Mouse (Mus musculus) limb, embryonic 11.5 days (tissue): ENCODE measurements at regions not wholly inside any gene's neighbourhood (a gene's known extent, or its start where the extent isn't known, plus 50 kb on each side); places are given as distances from the start of the nearest gene placed in this dataset.
A peak's percentile ranks its signal among the peaks of the same experiment; 100 is the strongest.

Experiments
- ATAC-seq: fragments of 200-750 bp; cut with Nextera tagmentation; 2 replicates; pipeline ENCODE4 v1.8.0; 2017; ENCODE audit warnings: low read depth; ENCODE audit not compliant: insufficient number of reproducible peaks, low FRiP score, low TSS enrichment
- DNase-seq: peaks from one replicate; pipeline ENCODE4 v3.0.0-alpha.2; 2015; ENCODE audit warnings: low spot score
- H3K27ac ChIP-seq: fragments of 300-500 bp; sonication (generic); replicated peaks from 2 replicates; pipeline ENCODE4 v1.5.1; 2014; ENCODE audit warnings: low read depth, mild to moderate bottlenecking, low read length
- H3K27me3 ChIP-seq: fragments of 300-500 bp; sonication (generic); 2 replicates; pipeline ENCODE4 v1.6.1; 2014; ENCODE audit warnings: mild to moderate bottlenecking, low read length, mixed read lengths; ENCODE audit not compliant: control insufficient read depth, insufficient read depth
- H3K36me3 ChIP-seq: fragments of 300-500 bp; sonication (generic); 2 replicates; pipeline ENCODE4 v1.6.1; 2014; ENCODE audit warnings: mild to moderate bottlenecking, low read length, moderate library complexity, mixed read lengths; ENCODE audit not compliant: control insufficient read depth, insufficient read depth
- H3K4me1 ChIP-seq: fragments of 300-500 bp; sonication (generic); 2 replicates; pipeline ENCODE4 v1.6.1; 2014; ENCODE audit warnings: low read length, mixed read lengths; ENCODE audit not compliant: control insufficient read depth, insufficient read depth
- H3K4me2 ChIP-seq: fragments of 300-500 bp; sonication (generic); 2 replicates; pipeline ENCODE4 v1.6.1; 2014; ENCODE audit warnings: low read depth, mild to moderate bottlenecking, moderate library complexity; ENCODE audit not compliant: severe bottlenecking
- H3K4me3 ChIP-seq: fragments of 300-500 bp; sonication (generic); 2 replicates; pipeline ENCODE4 v1.5.1; 2014; ENCODE audit warnings: low read depth, low read length
- H3K9ac ChIP-seq: fragments of 300-500 bp; sonication (generic); 2 replicates; pipeline ENCODE4 v1.6.1; 2014; ENCODE audit warnings: mild to moderate bottlenecking, low read length
- H3K9me3 ChIP-seq: fragments of 300-500 bp; sonication (generic); 2 replicates; pipeline ENCODE4 v1.6.1; 2016; ENCODE audit warnings: low read length; ENCODE audit not compliant: control insufficient read depth
- WGBS: fragments of 180-500 bp; shearing (Covaris S2); extraction: QIAGEN DNeasy Blood & Tissue Kit; methylation state at CpG from one replicate; pipeline ENCODE4 v1.1.7; 2014; 5-methylcytosine and 5-hydroxymethylcytosine counted together

GRCm38 (mm10) chr1:91624531-91625300, 84.4 kb downstream of the Asb1 start:
- no peak overlapping the region for H3K9ac ChIP-seq
- no peaks in the 10 kb centered on the region for H3K36me3 ChIP-seq
- DNase-seq = no peak
- H3K27ac ChIP-seq = no peak overlapping the region
- peaks cover 14% of the 10 kb centered on the region; the same call in 1 of the 2 replicates for H3K4me1 ChIP-seq
- H3K27me3 ChIP-seq = no peaks in the 10 kb centered on the region
- H3K9me3 ChIP-seq = no peaks in the 10 kb centered on the region
- H3K4me2 ChIP-seq = no peak overlapping the region
- no peak for ATAC-seq
- 79% methylated on average over 11 of the region's 11 CpGs for WGBS
- H3K4me3 ChIP-seq = no peak overlapping the region

- no peaks in the 10 kb centered on the region for H3K9me3 ChIP-seq
- H3K4me2 ChIP-seq = no peak overlapping the region
- H3K36me3 ChIP-seq = no peaks in the 10 kb centered on the region
- no peak for DNase-seq
- 40% methylated on average over 11 of the region's 11 CpGs for WGBS
- H3K9ac ChIP-seq = no peak overlapping the region
- no peaks in the 10 kb centered on the region for H3K27me3 ChIP-seq
- no peak overlapping the region for H3K4me3 ChIP-seq
- no peak for ATAC-seq
- H3K4me1 ChIP-seq = peaks cover 18% of the 10 kb centered on the region; the same call in 1 of the 2 replicates
- H3K27ac ChIP-seq = no peak overlapping the region
These were observed 85.7 kb downstream of the Asb1 start for GRCm38 (mm10) chr1:91626090-91626489.

- H3K4me1 ChIP-seq = peaks cover 11% of the 10 kb centered on the region; the same call in 1 of the 2 replicates
- H3K9ac ChIP-seq = no peak overlapping the region
- no peaks in the 10 kb centered on the region for H3K36me3 ChIP-seq
- H3K27ac ChIP-seq = no peak overlapping the region
- 49% methylated on average over 12 of the region's 12 CpGs for WGBS
- H3K27me3 ChIP-seq = no peaks in the 10 kb centered on the region
- no peak overlapping the region for H3K4me3 ChIP-seq
- no peak overlapping the region for H3K4me2 ChIP-seq
- no peak for DNase-seq
- ATAC-seq = no peak
- no peaks in the 10 kb centered on the region for H3K9me3 ChIP-seq
These were observed 89.9 kb downstream of the Asb1 start for GRCm38 (mm10) chr1:91630206-91630605.

GRCm38 (mm10) chr1:91630871-91631410, 90.6 kb downstream of the Asb1 start:
- Histone ChIP-seq H3K36me3 (no peaks in the 10 kb centered on the region), H3K9ac (0 out of 2 replicates have a peak overlapping the region, but pooled peaks have one; percentile 7), H3K4me2 (no peak overlapping the region), H3K27ac (no peak overlapping the region), H3K4me3 (no peak overlapping the region), H3K4me1 (peaks cover 8% of the 10 kb centered on the region; the same call in 1 of the 2 replicates), H3K27me3 (no peaks in the 10 kb centered on the region), H3K9me3 (no peaks in the 10 kb centered on the region)
- DNase-seq = no peak
- no peak for ATAC-seq
- 76% methylated on average over 6 of the region's 6 CpGs for WGBS

GRCm38 (mm10) chr1:91632906-91633493, 92.7 kb downstream of the Asb1 start:
- H3K4me2 ChIP-seq = no peak overlapping the region
- DNase-seq (no peak), ATAC-seq (no peak; the same call in 1 of the 2 replicates)
- H3K36me3 ChIP-seq = no peaks in the 10 kb centered on the region
- no peaks in the 10 kb centered on the region for H3K27me3 ChIP-seq
- no peak overlapping the region for H3K9ac ChIP-seq
- no peak overlapping the region for H3K27ac ChIP-seq
- H3K4me3 ChIP-seq = no peak overlapping the region
- H3K4me1 ChIP-seq = peaks cover 8% of the 10 kb centered on the region; the same call in 1 of the 2 replicates
- no peaks in the 10 kb centered on the region for H3K9me3 ChIP-seq
- WGBS = 71% methylated on average over 15 of the region's 15 CpGs

- 92% methylated on average over 2 of the region's 2 CpGs for WGBS
These were observed 96.2 kb downstream of the Asb1 start for GRCm38 (mm10) chr1:91636571-91636970.

GRCm38 (mm10) chr1:91640551-91640950, 100.2 kb downstream of the Asb1 start:
- Histone ChIP-seq H3K27ac (no peak overlapping the region), H3K4me2 (no peak overlapping the region), H3K4me3 (no peak overlapping the region), H3K4me1 (no peaks in the 10 kb centered on the region), H3K27me3 (no peaks in the 10 kb centered on the region), H3K9me3 (no peaks in the 10 kb centered on the region), H3K36me3 (no peaks in the 10 kb centered on the region), H3K9ac (no peak overlapping the region)
- ATAC-seq (no peak), DNase-seq (no peak)
- 65% methylated on average over 5 of the region's 5 CpGs for WGBS

More at GRCm38 (mm10) chr1:91636571-91636970, 96.2 kb downstream of the Asb1 start:
- ATAC-seq (no peak), DNase-seq (no peak)
- H3K36me3 ChIP-seq = no peaks in the 10 kb centered on the region
- no peaks in the 10 kb centered on the region for H3K27me3 ChIP-seq
- no peak overlapping the region for H3K9ac ChIP-seq
- no peak overlapping the region for H3K4me2 ChIP-seq
- H3K27ac ChIP-seq = no peak overlapping the region
- H3K4me3 ChIP-seq = no peak overlapping the region
- peaks cover 4% of the 10 kb centered on the region; the same call in 1 of the 2 replicates for H3K4me1 ChIP-seq
- no peaks in the 10 kb centered on the region for H3K9me3 ChIP-seq

- 0 out of 2 replicates have a peak, but pooled peaks cover 3% of the 10 kb centered on the region for H3K4me1 ChIP-seq
- no peak overlapping the region for H3K4me2 ChIP-seq
- 77% methylated on average over 12 of the region's 15 CpGs for WGBS
- DNase-seq (no peak), ATAC-seq (no peak)
- no peak overlapping the region for H3K4me3 ChIP-seq
- H3K27ac ChIP-seq = no peak overlapping the region
- H3K9ac ChIP-seq = no peak overlapping the region
- H3K9me3 ChIP-seq = no peaks in the 10 kb centered on the region
- H3K36me3 ChIP-seq = no peaks in the 10 kb centered on the region
- H3K27me3 ChIP-seq = no peaks in the 10 kb centered on the region
These were observed 118.7 kb downstream of the Asb1 start for GRCm38 (mm10) chr1:91658991-91659441.
